Mouse (Mus musculus) thymus, postnatal 4 days (tissue): ENCODE results near the gene Paqr9.

Experiments
- DNase-seq: peaks from one replicate; pipeline ENCODE4 v3.0.0; 2021

Gene Paqr9

DNA sequence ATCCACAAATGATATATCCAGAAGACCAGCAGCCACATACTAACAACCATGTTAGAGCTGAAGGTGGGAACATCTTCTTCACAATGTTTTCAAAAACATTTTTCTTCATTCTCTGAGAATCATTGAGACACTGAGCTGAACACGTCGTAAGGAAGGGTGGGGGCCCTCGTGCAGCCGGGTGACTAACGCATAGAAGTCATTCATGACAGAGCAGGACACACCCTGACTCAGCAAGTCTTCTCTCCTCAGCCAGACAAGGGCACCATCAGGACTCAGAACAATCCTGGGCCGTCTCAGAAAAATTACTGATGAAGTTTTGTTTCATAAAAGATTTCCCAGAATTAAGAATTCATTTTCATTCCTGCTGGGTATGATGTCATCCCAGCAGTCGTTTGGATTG is 12.8 kb upstream of the Paqr9 start:
- no peak for DNase-seq

- no peak for DNase-seq
Measured at GRCm38 (mm10) chr9:95549626-95550411, 9.6 kb upstream of the Paqr9 start.

DNA sequence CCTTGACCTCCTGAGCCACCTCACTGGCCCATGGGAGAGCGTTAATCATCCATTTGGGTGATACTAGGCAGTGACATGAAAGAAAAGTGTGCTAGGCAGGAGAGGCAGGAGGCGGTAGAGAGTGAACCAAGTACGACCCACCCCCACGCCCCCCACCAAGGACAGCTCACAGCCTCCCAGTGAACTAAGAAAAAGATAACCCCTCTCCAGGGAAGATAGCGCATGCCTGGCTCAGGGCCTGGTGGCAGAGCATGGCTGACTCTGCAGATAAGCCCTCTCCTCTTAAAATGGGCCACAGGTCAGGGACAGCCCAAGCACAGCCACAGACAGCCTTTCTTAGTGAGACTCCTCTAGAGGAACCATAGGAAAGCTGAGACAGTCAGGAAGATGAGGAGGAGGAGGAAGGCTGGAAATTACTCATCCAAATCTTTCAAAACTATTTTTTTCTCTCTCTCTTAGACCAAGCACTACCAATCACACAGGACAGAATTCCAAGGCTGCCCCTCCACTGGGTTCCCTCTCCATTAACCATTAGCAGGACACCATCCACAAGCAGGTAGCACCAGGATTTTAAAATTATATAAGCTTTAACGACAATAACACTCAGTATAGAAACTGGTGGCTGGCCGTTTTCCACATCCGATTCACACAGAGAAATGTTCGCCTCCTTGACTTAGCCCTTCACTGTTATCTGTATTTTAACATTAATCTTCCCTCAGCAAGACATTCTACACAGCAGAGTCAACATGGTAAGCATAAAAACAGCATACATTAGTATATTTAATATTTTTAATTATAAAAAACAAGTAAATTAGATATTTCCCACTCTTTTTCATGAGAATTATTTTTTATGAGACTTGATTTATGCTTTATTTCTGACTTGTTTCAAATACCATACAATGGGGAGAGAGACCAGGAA is 8.3 kb upstream of the Paqr9 start:
- no peak for DNase-seq

GRCm38 (mm10) chr9:95552175-95552705 is 7.2 kb upstream of the Paqr9 start:
- no peak for DNase-seq

DNA sequence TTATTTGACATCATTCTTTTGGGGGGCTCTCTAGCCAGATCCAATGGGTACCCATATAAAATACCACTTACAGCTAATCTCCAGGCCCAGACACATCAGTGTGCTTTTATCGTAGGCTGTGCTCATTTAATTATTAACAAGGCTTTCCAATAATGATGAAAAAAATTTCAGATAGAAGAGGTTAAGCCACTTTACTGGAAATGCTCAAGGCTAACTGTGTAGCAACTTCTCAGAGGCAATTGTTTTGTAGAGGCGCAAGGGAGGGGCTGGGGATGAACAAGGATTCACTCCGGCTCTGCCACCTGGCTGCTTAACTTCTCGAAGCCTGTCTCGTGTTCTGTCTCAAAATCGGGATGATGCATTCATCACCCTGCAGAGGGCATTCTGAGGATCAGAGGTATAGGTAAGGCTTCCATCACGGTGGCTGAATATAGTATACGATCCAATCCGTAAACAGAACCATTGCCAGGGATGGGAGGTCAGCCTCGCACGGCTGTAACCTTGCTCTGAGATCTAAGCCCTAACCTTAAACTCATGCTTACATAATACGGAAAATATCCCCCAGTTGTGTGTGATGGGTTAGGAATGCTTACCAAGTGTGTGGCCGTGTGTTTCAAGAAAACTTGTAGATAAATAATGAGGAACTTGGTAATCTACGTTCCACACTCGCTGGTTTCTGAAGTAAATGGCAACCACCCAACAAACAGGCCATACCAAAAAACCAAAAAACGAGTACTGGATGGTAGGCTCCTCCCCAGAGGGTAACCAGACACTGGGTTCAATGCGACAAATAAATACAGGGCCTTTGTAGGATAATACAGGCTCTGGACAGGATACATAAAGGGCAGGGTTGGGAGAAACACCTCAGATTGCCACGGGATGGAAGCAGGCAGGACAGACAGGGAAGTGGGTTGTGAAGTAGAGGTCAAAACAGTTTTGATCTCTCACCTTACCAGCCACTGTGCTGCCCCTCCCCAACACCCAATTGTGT is 4.9 kb upstream of the Paqr9 start:
- DNase-seq, result no peak

DNA sequence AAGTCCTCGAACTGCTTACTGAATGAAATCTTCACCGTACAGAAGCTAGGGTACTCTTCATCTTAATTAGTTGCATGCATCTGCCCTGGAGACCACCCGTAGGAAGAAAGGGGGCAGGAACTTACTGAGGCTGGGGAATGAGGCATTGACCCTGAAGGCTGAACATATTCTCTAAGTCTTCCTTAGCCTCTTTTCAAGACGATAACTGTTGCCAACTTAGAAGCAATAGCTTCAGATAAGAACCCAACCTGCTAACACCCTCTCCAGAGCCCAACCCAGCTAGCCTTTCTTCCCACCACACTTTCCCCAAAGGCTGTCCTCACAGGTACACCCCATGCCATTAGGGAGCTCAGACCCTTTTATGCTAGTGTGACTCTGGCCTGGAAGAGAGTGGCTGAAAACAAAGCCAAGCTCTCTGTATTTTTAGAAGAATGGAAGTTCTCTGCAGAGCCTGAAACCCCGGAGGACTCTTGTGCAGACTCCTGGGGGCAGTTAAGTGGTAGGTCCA is 4.2 kb upstream of the Paqr9 start:
- DNase-seq, result no peak

DNA sequence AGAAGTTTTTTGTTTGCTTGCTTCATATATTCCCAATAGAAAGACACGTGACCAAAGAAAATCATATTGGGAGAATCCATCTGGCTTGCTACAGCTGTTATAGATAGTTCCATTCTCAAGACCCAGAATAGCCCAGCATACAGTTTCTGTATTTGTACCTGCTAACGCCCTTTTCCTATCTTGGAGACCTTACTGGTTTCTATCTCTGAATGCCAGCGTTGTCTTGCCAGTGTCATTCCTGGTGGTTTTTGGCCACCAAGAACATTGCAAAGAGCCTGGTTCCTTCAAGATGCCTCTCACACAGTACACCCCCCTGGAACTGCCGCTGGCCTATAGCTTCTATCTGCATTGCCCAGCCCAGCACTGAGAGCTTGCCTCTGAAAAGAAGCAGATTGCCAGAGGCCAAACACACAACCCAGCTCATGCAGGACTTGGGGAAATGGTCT is 3.4 kb upstream of the Paqr9 start:
- DNase-seq, result no peak

DNA sequence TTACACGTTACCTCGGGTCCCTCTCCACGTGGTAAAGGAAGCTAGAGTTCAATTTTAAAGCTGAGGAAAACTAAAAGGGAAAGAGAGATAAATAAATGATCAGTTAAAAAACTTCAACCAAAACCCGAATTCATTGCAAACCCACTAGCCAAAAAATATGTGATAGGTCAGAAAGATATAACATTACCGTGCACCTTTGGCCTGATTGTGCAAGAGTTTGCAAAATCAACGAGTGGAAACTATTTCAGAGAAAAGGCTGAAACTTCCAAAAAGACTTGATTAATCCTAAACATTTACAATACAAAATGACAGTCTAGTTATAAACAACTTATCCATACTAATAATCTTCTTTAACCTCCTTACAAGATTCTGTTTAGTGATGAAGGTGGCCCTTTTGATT is 1.7 kb upstream of the Paqr9 start:
- DNase-seq, result no peak

DNA sequence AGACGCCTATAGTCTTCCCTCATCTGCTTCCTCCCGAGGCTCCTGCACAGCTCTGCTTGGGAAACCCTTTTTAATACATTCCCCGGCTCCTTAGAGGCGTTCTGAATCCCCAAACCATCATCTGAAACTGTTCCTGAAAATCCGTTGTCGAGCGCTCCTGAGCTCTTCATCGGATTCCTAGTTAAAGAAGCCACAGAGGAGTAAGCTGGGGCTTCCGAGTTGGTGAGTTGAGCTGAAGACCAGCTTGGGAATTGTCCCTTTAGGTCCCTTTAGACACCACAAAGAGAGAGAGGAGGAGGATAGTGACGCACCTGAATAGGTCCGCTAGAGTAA is 765 bp upstream of the Paqr9 start:
- DNase-seq, result no peak

DNA sequence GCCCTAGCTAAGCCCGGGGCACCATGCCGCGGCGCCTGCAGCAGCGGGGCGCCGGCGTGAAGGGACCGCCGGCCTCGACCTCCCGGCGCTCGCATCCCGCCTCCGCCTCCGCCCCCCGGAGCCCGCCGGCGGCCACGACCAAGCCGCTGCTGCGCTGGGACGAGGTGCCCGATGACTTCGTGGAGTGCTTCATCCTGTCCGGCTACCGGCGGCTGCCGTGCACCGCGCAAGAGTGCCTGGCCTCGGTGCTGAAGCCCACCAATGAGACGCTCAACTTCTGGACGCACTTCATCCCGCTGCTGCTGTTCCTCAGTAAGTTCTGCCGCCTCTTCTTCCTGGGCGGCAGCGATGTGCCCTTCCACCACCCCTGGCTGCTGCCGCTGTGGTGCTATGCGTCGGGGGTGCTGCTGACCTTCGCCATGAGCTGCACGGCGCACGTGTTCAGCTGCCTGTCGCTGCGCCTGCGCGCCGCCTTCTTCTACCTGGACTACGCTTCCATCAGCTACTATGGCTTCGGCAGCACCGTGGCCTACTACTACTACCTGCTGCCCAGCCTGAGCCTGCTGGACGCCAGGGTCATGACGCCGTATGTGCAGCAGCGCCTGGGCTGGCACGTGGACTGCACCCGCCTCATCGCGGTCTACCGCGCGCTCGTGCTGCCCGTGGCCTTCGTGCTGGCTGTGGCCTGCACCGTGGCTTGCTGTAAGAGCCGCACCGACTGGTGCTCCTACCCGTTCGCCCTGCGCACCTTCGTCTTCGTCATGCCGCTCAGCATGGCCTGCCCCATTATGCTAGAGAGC is 679 bp downstream of the Paqr9 start:
- peak; percentile 11 for DNase-seq

GRCm38 (mm10) chr9:95564047-95564446 is 4.6 kb downstream of the Paqr9 start:
- no peak for DNase-seq

DNA sequence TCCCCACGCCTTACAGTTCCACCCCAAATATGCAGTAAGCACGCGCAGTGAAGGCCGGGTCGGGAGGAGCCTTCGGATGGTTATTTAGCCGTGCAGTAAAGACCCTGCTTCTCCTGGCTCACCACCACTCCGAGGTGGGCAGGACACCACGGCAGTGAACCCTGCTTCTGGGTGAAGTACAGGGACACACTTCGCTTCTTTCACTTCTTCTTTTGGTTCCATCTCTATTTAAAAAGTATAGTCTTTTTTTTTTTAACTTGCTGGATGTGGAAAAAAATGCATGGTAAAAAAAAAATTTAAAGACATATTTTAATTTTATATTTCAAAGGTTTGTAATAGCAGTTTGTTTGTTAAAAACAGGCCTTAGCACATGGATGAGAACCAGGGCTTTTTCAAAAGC is 6.9 kb downstream of the Paqr9 start:
- DNase-seq, result no peak

DNA sequence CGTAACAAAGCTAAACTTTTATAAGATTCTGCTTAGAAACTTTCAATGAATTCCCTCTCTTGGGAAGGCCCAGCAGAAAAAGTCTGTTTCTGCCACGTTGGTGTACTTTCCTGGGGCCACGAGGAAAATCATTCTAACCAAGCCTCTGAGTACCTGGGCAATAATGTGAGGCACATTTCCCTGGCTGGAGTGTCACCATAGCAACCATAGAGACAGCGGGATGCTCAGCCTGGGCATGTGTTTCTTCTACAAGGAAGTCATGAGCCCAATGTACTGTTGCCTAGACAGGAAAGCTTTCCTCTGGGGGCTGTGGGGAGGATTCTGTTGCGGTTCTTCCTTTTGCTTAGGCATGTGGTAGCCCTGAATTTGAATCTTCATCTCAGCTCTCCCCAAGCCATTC is 7.5 kb downstream of the Paqr9 start:
- no peak for DNase-seq

DNA sequence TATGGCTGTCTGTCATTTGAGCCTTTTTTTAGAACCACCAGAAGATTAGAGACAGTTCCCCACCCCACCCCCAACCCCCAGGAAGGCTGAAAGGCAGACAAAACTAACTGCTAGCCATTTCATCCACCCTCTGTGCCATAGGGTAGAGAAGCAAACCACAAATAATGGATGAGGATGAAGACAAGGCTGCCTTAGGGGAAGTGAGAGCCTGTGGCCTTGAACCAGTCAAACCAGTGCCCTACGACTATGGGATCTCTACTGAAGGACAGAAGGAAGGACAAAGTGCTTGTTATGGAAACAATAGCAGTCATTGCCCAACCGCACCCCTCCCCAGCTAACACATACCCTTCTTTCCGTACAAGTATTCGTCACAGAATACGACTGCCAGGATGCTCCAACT is 9.8 kb downstream of the Paqr9 start:
- DNase-seq, result no peak

GRCm38 (mm10) chr9:95569966-95570365 is 10.5 kb downstream of the Paqr9 start:
- no peak for DNase-seq

- no peak for DNase-seq
Measured at GRCm38 (mm10) chr9:95570604-95571003, 11.1 kb downstream of the Paqr9 start.

GRCm38 (mm10) chr9:95571494-95571893 is 12.0 kb downstream of the Paqr9 start:
- DNase-seq, result no peak

DNA sequence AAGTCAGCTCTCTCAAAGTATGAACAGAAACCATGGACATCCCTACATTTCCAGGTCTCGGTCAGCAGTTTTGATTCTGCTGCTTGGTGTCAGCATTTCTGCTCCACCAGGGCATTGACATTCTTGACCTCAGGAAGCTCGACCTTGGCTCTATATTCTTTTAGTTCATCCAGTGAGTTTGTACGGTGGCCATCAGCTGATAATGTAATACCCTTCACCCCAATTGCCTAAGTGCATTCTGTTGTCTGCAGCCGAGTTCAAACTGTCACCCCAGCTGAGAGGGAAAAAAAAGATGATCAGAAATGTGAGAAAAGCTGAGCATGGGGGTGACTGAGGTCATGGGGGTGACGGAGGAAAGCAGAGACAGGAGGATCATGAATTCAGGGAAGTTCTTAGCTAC is 13.1 kb downstream of the Paqr9 start:
- no peak for DNase-seq

DNA sequence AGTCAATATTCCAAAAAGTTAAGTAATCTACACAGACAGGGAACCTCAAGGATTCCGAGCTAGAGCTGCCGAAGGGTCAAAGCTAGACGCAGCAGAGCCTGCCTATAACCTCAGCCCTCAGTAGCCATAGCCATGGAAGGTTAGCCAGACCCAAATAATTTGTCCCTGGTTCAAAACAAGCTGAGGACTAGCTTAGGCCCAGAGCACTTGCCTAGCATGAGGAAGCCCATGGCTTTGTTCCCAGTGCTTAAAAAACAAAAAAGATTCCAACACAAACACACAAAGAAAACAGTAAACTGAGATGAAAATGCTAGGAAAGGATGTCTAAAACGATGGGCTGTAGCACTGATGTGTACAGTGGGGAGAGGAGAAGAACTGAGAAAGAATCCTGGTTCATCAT is 14.7 kb downstream of the Paqr9 start:
- no peak for DNase-seq

GRCm38 (mm10) chr9:95577502-95577901 is 18.0 kb downstream of the Paqr9 start:
- no peak for DNase-seq

- DNase-seq, result no peak
Measured at GRCm38 (mm10) chr9:95578366-95578895, 19.0 kb downstream of the Paqr9 start.
